Mouse (Mus musculus): ENCODE measurements around the gene Gm4491.

- no peak for TF ChIP-seq POLR2A (IDR thresholded peaks at IDR 0.05; ENCODE audit: low read depth, low read length)
- no peak for TF ChIP-seq CTCF (IDR thresholded peaks at IDR 0.05; ENCODE audit: extremely low read depth, insufficient read length, insufficient replicate concordance, low read depth, low read length)
Observed at GRCm38 (mm10) chr14:57154916-57155315, 39.2 kb upstream of the Gm4491 start.
